16 mouse cellular contexts compared by ENCODE assay signal in genomic region chr14:14353081-14353732, GRCm38 (mm10). TPM values are rescaled to one million over a fixed set of nuclear protein-coding genes. Genes with fewer than 3 reads are reported as not detected.
A peak's percentile ranks its signal among the peaks of the same experiment; 100 is the strongest.
DNase-seq lines count a peak whose midpoint lies in the region; ATAC-seq and TF ChIP-seq lines count a peak whose summit lies in the region.
"Had no signal": no experiment of that assay in that cellular context is flagged by ENCODE, and none has a peak within 500 bp of the region (broad histone marks: within the 10 kb centered on the region; RNA-seq: fewer than 3 reads in every experiment).

No protein-coding gene starts in this region.

- H3K4me2 ChIP-seq in hindbrain, embryonic 13.5 days, result no peak overlapping the region
- no peak overlapping the region for H3K4me2 ChIP-seq in midbrain, embryonic 12.5 days (replicated peaks)

- peaks cover 31% of the 10 kb centered on the region for H3K36me3 ChIP-seq in hindbrain, embryonic 10.5 days
- no peaks in the 10 kb centered on the region for H3K36me3 ChIP-seq in hindbrain, embryonic 13.5 days
- H3K36me3 ChIP-seq in midbrain, embryonic 12.5 days, result 0 out of 2 replicates have a peak, but pooled peaks cover 13% of the 10 kb centered on the region

- no peaks in the 10 kb centered on the region for H3K4me1 ChIP-seq in hindbrain, embryonic 10.5 days (replicated peaks)
- no peaks in the 10 kb centered on the region for H3K4me1 ChIP-seq in hindbrain, embryonic 13.5 days (replicated peaks)
- H3K4me1 ChIP-seq in midbrain, embryonic 12.5 days, result no peaks in the 10 kb centered on the region

- peak; percentile 24 for DNase-seq in hindbrain, embryonic 10.5 days (ENCODE audit: low spot score)
- DNase-seq in CD4-positive, CD25-positive, alpha-beta regulatory T cell, adult 2 months (ENCODE audit: low read depth, low spot score), result peak; percentile 46
- peak; percentile 63 for DNase-seq in brain, embryonic 14.5 days (ENCODE audit: low read depth)
- no peak for DNase-seq in kidney, postnatal 36 days
- DNase-seq in urinary bladder, postnatal 10 days (ENCODE audit: low spot score), result no peak
- DNase-seq in heart, postnatal 25 days (ENCODE audit: low spot score), result no peak
- DNase-seq: cerebellum, adult 9-11 months; kidney, postnatal 14 days; liver had no signal

- WGBS in hindbrain, embryonic 10.5 days, result 93% methylated on average over 7 of the region's 7 CpGs
- WGBS in hindbrain, embryonic 13.5 days, result 86% methylated on average over 7 of the region's 7 CpGs
- 94% methylated on average over 7 of the region's 7 CpGs for WGBS in midbrain, embryonic 12.5 days

- intact Hi-C loops in heart, postnatal 25 days (cut with DNase I), result no loop called here

- TF ChIP-seq POLR2A in brain, embryonic 14.5 days (IDR thresholded peaks at IDR 0.05; ENCODE audit: borderline replicate concordance, extremely low read depth, insufficient read depth, insufficient read length, poor library complexity, severe bottlenecking), result no peak

- H3K9ac ChIP-seq in hindbrain, embryonic 13.5 days, result no peak overlapping the region
- H3K9ac ChIP-seq in midbrain, embryonic 12.5 days (replicated peaks), result no peak overlapping the region

- no peak for ATAC-seq in hindbrain, embryonic 13.5 days (ENCODE audit: low FRiP score)
- ATAC-seq in midbrain, embryonic 12.5 days (ENCODE audit: low FRiP score, low read depth), result 0 out of 2 replicates have a peak, but pooled peaks have one; percentile 0

- peaks cover 64% of the 10 kb centered on the region for H3K9me3 ChIP-seq in hindbrain, embryonic 10.5 days
- peaks cover 23% of the 10 kb centered on the region for H3K9me3 ChIP-seq in hindbrain, embryonic 13.5 days
- peaks cover 50% of the 10 kb centered on the region for H3K9me3 ChIP-seq in midbrain, embryonic 12.5 days

- H3K27ac ChIP-seq in hindbrain, embryonic 10.5 days, result no peak overlapping the region
- no peak overlapping the region for H3K27ac ChIP-seq in hindbrain, embryonic 13.5 days
- no peak overlapping the region for H3K27ac ChIP-seq in midbrain, embryonic 12.5 days (replicated peaks)

- no peaks in the 10 kb centered on the region for H3K27me3 ChIP-seq in hindbrain, embryonic 10.5 days (ENCODE audit: insufficient read depth, poor library complexity, severe bottlenecking)
- H3K27me3 ChIP-seq in hindbrain, embryonic 13.5 days, result no peaks in the 10 kb centered on the region
- no peaks in the 10 kb centered on the region for H3K27me3 ChIP-seq in midbrain, embryonic 12.5 days

- no peak overlapping the region for H3K4me3 ChIP-seq in hindbrain, embryonic 10.5 days
- no peak overlapping the region for H3K4me3 ChIP-seq in hindbrain, embryonic 13.5 days
- H3K4me3 ChIP-seq in midbrain, embryonic 12.5 days, result no peak overlapping the region

- TF ChIP-seq CTCF in brain, embryonic 14.5 days (IDR thresholded peaks at IDR 0.05; ENCODE audit: borderline replicate concordance, extremely low read depth, insufficient read depth, insufficient read length), result no peak

RNA-seq across cellular contexts. Expression of gene Il3ra, which starts 7.1 kb away (rescaled TPM):
- 2.1 and 5.2 TPM in 2 replicates for polyA plus RNA-seq in hindbrain, embryonic 10.5 days (2016; fragmentation: Nextera tagmentation; extraction: Ambion mirVana)
- polyA plus RNA-seq in hindbrain, embryonic 13.5 days (2015; fragmentation: Nextera tagmentation; extraction: Ambion mirVana), result 1.6 and 2.2 TPM in 2 replicates
- 12.5 and 15.9 TPM in 2 replicates for polyA plus RNA-seq in brain, embryonic 14.5 days (2012; rRNA removed)
- 2.8 and 3.6 TPM in 2 replicates for polyA plus RNA-seq in midbrain, embryonic 12.5 days (2016; fragmentation: Nextera tagmentation; extraction: Ambion mirVana)
- 1 to 10 TPM; 4.1 to 4.8 TPM for total RNA-seq in heart, postnatal 25 days (2021)

RNA-seq across cellular contexts. Expression of gene Olfr31, which starts 30.6 kb away (rescaled TPM):
- not detected in 2 replicates for polyA plus RNA-seq in hindbrain, embryonic 10.5 days (2016; fragmentation: Nextera tagmentation; extraction: Ambion mirVana)
- polyA plus RNA-seq in hindbrain, embryonic 13.5 days (2015; fragmentation: Nextera tagmentation; extraction: Ambion mirVana), result 0.12 TPM in 1 of 2 replicates, not detected in the other
- not detected in 2 replicates for polyA plus RNA-seq in brain, embryonic 14.5 days (2012; rRNA removed)
- not detected in 2 replicates for polyA plus RNA-seq in midbrain, embryonic 12.5 days (2016; fragmentation: Nextera tagmentation; extraction: Ambion mirVana)
- not detected for total RNA-seq in heart, postnatal 25 days (2021)
- total RNA-seq: gastrocnemius, adult 18-20 months; hematopoietic stem cell, adult 5-6 weeks; left cerebral cortex, adult 18-20 months had no signal
- polyA plus RNA-seq: C2C12; lung, embryonic 16.5 days had no signal

RNA-seq across cellular contexts. Expression of gene Olfr721-ps1, which starts 47.9 kb away (rescaled TPM):
- not detected in 2 replicates for polyA plus RNA-seq in hindbrain, embryonic 10.5 days (2016; fragmentation: Nextera tagmentation; extraction: Ambion mirVana)
- polyA plus RNA-seq in hindbrain, embryonic 13.5 days (2015; fragmentation: Nextera tagmentation; extraction: Ambion mirVana), result not detected in 2 replicates
- polyA plus RNA-seq in brain, embryonic 14.5 days (2012; rRNA removed), result not detected in 2 replicates
- polyA plus RNA-seq in midbrain, embryonic 12.5 days (2016; fragmentation: Nextera tagmentation; extraction: Ambion mirVana), result not detected in 2 replicates
- total RNA-seq in heart, postnatal 25 days (2021), result not detected
- total RNA-seq: gastrocnemius, adult 18-20 months; hematopoietic stem cell, adult 5-6 weeks; left cerebral cortex, adult 18-20 months had no signal
- polyA plus RNA-seq: C2C12; lung, embryonic 16.5 days had no signal

Comparison
In these comparisons a context has a peak if more than half of its experiments do, and no peak if none do; other contexts are left out.
1. DNase-seq: peak in hindbrain, embryonic 10.5 days (single experiment), CD4-positive, CD25-positive, alpha-beta regulatory T cell, adult 2 months (single experiment) and brain, embryonic 14.5 days (single experiment); none in kidney, postnatal 36 days (0 of 2), urinary bladder, postnatal 10 days (single experiment) and heart, postnatal 25 days (single experiment).